ENCODE assay signal across 8 mouse cellular contexts in the genomic region with DNA sequence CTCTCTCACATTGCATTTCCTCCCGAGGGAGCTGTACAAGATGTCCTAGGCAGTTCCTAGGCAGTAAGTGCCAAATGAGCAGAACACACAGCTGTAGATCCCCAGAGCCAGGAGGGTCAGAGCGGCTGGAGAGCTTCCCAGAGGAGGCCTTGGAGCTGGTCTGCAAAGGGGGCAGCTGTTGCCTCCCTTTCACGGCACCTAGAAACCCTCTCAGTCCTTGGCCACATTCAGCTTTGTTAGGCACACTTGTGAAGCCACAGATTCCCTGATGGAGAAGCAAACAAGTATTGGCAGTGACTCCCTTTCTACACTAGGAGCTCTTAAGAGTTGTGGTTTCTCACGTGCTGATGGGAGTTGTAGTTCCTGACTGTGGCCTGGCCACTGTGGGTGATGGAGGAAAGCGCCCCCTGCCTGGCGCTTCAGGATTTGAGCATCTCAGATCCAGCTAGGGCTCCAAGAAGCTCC. TPM values are rescaled to one million over a fixed set of nuclear protein-coding genes. Genes with fewer than 3 reads are reported as not detected.
DNase-seq lines count a peak whose midpoint lies in the region; ATAC-seq and TF ChIP-seq lines count a peak whose summit lies in the region.

No protein-coding gene starts in this region.

- peak; percentile 96 for DNase-seq in NIH3T3 (ENCODE audit: low read depth)
- peak; percentile 84 to 85 for DNase-seq in cerebellum, postnatal 10 days
- peak; percentile 89 for DNase-seq in gastrocnemius, adult 18-20 months (ENCODE audit: low spot score)
- peak; percentile 92 for DNase-seq in hindbrain, postnatal 0 days (ENCODE audit: low spot score)
- peak; percentile 76 to 79 for DNase-seq in left cerebral cortex, adult 18-20 months (ENCODE audit: low spot score in 2 of 2)
- DNase-seq in lung, postnatal 36 days, result peak; percentile 95
- peak; percentile 65 for DNase-seq in retina, postnatal 7 days (ENCODE audit: low read depth, low spot score)
- DNase-seq in urinary bladder, postnatal 25 days (ENCODE audit: low spot score), result peak; percentile 53

- peaks cover 41% of the 10 kb centered on the region for H3K4me1 ChIP-seq in hindbrain, postnatal 0 days (ENCODE audit: insufficient read depth, low read length)

- no peak overlapping the region for H3K4me3 ChIP-seq in hindbrain, postnatal 0 days (ENCODE audit: low read length)

- no peaks in the 10 kb centered on the region for H3K27me3 ChIP-seq in hindbrain, postnatal 0 days (ENCODE audit: insufficient read depth, low read length)

- peak overlapping the region; percentile 82 for H3K27ac ChIP-seq in hindbrain, postnatal 0 days

- H3K4me2 ChIP-seq in hindbrain, postnatal 0 days (ENCODE audit: low read depth, low read length), result no peak overlapping the region

- TF ChIP-seq CTCF in hindbrain, postnatal 0 days (IDR thresholded peaks at IDR 0.05; ENCODE audit: low read depth), result peak; percentile 89

- H3K36me3 ChIP-seq in hindbrain, postnatal 0 days (ENCODE audit: insufficient read depth, low read length), result 0 out of 2 replicates have a peak, but pooled peaks cover 9% of the 10 kb centered on the region

- WGBS in hindbrain, postnatal 0 days, result 12% methylated on average over 6 of the region's 6 CpGs

- H3K9ac ChIP-seq in hindbrain, postnatal 0 days (replicated peaks; ENCODE audit: low read length), result no peak overlapping the region

- no peaks in the 10 kb centered on the region for H3K9me3 ChIP-seq in hindbrain, postnatal 0 days (ENCODE audit: low read length)

- ATAC-seq in hindbrain, postnatal 0 days, result peak; percentile 83

RNA-seq across cellular contexts. Expression of a gene that starts 33.5 kb away (rescaled TPM):
- total RNA-seq in gastrocnemius, adult 18-20 months (2021), result 1 to 10 TPM; 1.1 to 1.3 TPM
- 355 and 426 TPM in 2 replicates for total RNA-seq in hindbrain, postnatal 0 days (2014; rRNA removed)
- polyA plus RNA-seq in hindbrain, postnatal 0 days (2015; fragmentation: Nextera tagmentation; extraction: Ambion mirVana), result 54.4 and 60.4 TPM in 2 replicates
- 100 to 1,000 TPM; 549 to 568 TPM for total RNA-seq in left cerebral cortex, adult 18-20 months (2021)

RNA-seq across cellular contexts. Expression of a gene that starts 52.9 kb away (rescaled TPM):
- total RNA-seq in gastrocnemius, adult 18-20 months (2021), result 10 to 100 TPM in 1 of 2 experiments, 1 to 10 TPM in 1; 8.3 to 18.2 TPM
- 250 and 283 TPM in 2 replicates for total RNA-seq in hindbrain, postnatal 0 days (2014; rRNA removed)
- polyA plus RNA-seq in hindbrain, postnatal 0 days (2015; fragmentation: Nextera tagmentation; extraction: Ambion mirVana), result 230 and 252 TPM in 2 replicates
- total RNA-seq in left cerebral cortex, adult 18-20 months (2021), result 10 to 100 TPM; 68.2 to 84.7 TPM

Comparison
In these comparisons a context has a peak if more than half of its experiments do, and no peak if none do; other contexts are left out.
1. RNA of a gene that starts 33.5 kb away (total RNA-seq): 549 to 568 TPM in left cerebral cortex, adult 18-20 months and 355 to 426 TPM in hindbrain, postnatal 0 days; 1.1 to 1.3 TPM in gastrocnemius, adult 18-20 months; every median in the first group is over 100 times any median in the second.
2. Peak in every context shown above with its lines, with median percentiles within 50 percentile points of each other: DNase-seq.